8 mouse cellular contexts compared by ENCODE assay signal in genomic region chr2:73584645-73585346, GRCm38 (mm10). TPM values are rescaled to one million over a fixed set of nuclear protein-coding genes. Genes with fewer than 3 reads are reported as not detected.
DNase-seq lines count a peak whose midpoint lies in the region; ATAC-seq and TF ChIP-seq lines count a peak whose summit lies in the region.

No protein-coding gene starts in this region.

- 4% methylated on average over 17 of the region's 18 CpGs for WGBS in forebrain, postnatal 0 days
- WGBS in hindbrain, embryonic 10.5 days, result 4% methylated on average over 18 of the region's 18 CpGs

- peak; percentile 94 for DNase-seq in NIH3T3 (ENCODE audit: low read depth)
- peak; percentile 70 to 71 for DNase-seq in cerebellum, adult 18-20 months
- DNase-seq in forebrain, postnatal 0 days, result peak; percentile 84
- DNase-seq in hindbrain, embryonic 10.5 days (ENCODE audit: low spot score), result peak; percentile 89
- peak; percentile 71 to 74 for DNase-seq in layer of hippocampus, postnatal 36 days
- DNase-seq in right cerebral cortex, adult 2 months (ENCODE audit: low spot score in 2 of 2), result peak; percentile 86 to 90

- no peaks in the 10 kb centered on the region for H3K9me3 ChIP-seq in forebrain, postnatal 0 days (ENCODE audit: low read length)
- no peaks in the 10 kb centered on the region for H3K9me3 ChIP-seq in hindbrain, embryonic 10.5 days

- peak overlapping the region; percentile 29 for H3K9ac ChIP-seq in forebrain, postnatal 0 days

- no peaks in the 10 kb centered on the region for H3K27me3 ChIP-seq in forebrain, postnatal 0 days (ENCODE audit: insufficient read depth, low read length)
- peaks cover 9% of the 10 kb centered on the region for H3K27me3 ChIP-seq in hindbrain, embryonic 10.5 days (ENCODE audit: insufficient read depth, poor library complexity, severe bottlenecking)

- H3K27ac ChIP-seq in forebrain, postnatal 0 days (ENCODE audit: low read depth, low read length), result no peak overlapping the region
- H3K27ac ChIP-seq in hindbrain, embryonic 10.5 days, result peak overlapping the region; percentile 53

- 0 out of 2 replicates have a peak, but pooled peaks cover 4% of the 10 kb centered on the region for H3K4me1 ChIP-seq in forebrain, postnatal 0 days (ENCODE audit: insufficient read depth)
- H3K4me1 ChIP-seq in hindbrain, embryonic 10.5 days (replicated peaks), result peaks cover 39% of the 10 kb centered on the region

- H3K4me3 ChIP-seq in forebrain, postnatal 0 days (ENCODE audit: low read depth, low read length), result peak overlapping the region; percentile 27
- peak overlapping the region; percentile 54 for H3K4me3 ChIP-seq in hindbrain, embryonic 10.5 days

- peak; percentile 74 for TF ChIP-seq CTCF in forebrain, postnatal 0 days (IDR thresholded peaks at IDR 0.05; ENCODE audit: low read depth)

- ATAC-seq in forebrain, postnatal 0 days, result peak; percentile 83
- peak; percentile 95 for ATAC-seq in megakaryocyte, adult 5-6 weeks (ENCODE audit: poor library complexity, severe bottlenecking)
- no peak for ATAC-seq in erythroid progenitor cell, adult 5-6 weeks (replicated peaks; ENCODE audit: low FRiP score, poor library complexity, severe bottlenecking)

- peak overlapping the region; percentile 49 for H3K4me2 ChIP-seq in forebrain, postnatal 0 days (ENCODE audit: low read depth)

- no peaks in the 10 kb centered on the region for H3K36me3 ChIP-seq in forebrain, postnatal 0 days (ENCODE audit: insufficient read depth)
- H3K36me3 ChIP-seq in hindbrain, embryonic 10.5 days, result no peaks in the 10 kb centered on the region

RNA-seq across cellular contexts. Expression of gene Chrna1, which starts 4.7 kb away (rescaled TPM):
- 0.05 TPM in 1 of 2 replicates, not detected in the other for total RNA-seq in forebrain, postnatal 0 days (2014; rRNA removed)
- 0.08 and 0.17 TPM in 2 replicates for polyA plus RNA-seq in forebrain, postnatal 0 days (2015; fragmentation: Nextera tagmentation; extraction: Ambion mirVana)
- 0.69 and 1.00 TPM in 2 replicates for polyA plus RNA-seq in hindbrain, embryonic 10.5 days (2016; fragmentation: Nextera tagmentation; extraction: Ambion mirVana)
- under 1 TPM; 0.33 to 0.40 TPM for total RNA-seq in layer of hippocampus, postnatal 36 days (2021)
- 0.09 TPM in 1 of 2 replicates, not detected in the other for total RNA-seq in megakaryocyte, adult 5-6 weeks (2015)
- not detected in 2 replicates for total RNA-seq in megakaryocyte, adult 5-6 weeks (2017)
- 0.84 and 1.4 TPM in 2 replicates for total RNA-seq in erythroid progenitor cell, adult 5-6 weeks (2015; ENCODE audit: low replicate concordance)
- not detected in 2 replicates for total RNA-seq in erythroid progenitor cell, adult 5-6 weeks (2017; ENCODE audit: low replicate concordance)

RNA-seq across cellular contexts. Expression of gene Wipf1, which starts 55.3 kb away (rescaled TPM):
- total RNA-seq in forebrain, postnatal 0 days (2014; rRNA removed), result 1.8 and 2.4 TPM in 2 replicates
- 2.0 and 2.1 TPM in 2 replicates for polyA plus RNA-seq in forebrain, postnatal 0 days (2015; fragmentation: Nextera tagmentation; extraction: Ambion mirVana)
- polyA plus RNA-seq in hindbrain, embryonic 10.5 days (2016; fragmentation: Nextera tagmentation; extraction: Ambion mirVana), result 8.6 TPM in 2 replicates
- 1 to 10 TPM; 7.9 to 9.0 TPM for total RNA-seq in layer of hippocampus, postnatal 36 days (2021)
- total RNA-seq in megakaryocyte, adult 5-6 weeks (2015), result 123 and 139 TPM in 2 replicates
- 37.4 and 55.2 TPM in 2 replicates for total RNA-seq in megakaryocyte, adult 5-6 weeks (2017)
- 12.6 and 13.3 TPM in 2 replicates for total RNA-seq in erythroid progenitor cell, adult 5-6 weeks (2015; ENCODE audit: low replicate concordance)
- 3.6 and 3.7 TPM in 2 replicates for total RNA-seq in erythroid progenitor cell, adult 5-6 weeks (2017; ENCODE audit: low replicate concordance)
